16 mouse cellular contexts compared by ENCODE assay signal in the genomic region with DNA sequence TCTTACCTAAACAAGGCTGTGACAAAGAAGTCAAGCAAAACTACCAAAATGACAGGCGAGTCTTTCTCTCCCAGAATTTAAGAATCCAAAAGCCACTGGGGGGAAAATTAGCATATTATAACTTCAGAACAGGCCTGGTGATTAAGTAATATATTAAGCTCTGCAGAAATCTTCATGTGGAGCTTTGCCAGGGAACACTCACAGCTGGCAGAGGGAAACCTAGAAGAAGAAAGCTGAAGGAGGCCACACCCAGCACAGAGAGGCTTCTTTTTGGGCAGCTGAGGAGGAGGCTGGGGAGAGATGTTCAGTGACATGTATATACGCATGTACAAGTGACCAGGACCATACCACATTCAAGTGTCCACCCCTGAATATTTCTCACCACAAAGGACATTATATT.
DNase-seq lines count a peak whose midpoint lies in the region; ATAC-seq and TF ChIP-seq lines count a peak whose summit lies in the region.
"Had no signal": no experiment of that assay in that cellular context is flagged by ENCODE, and none has a peak within 500 bp of the region (broad histone marks: within the 10 kb centered on the region; RNA-seq: fewer than 3 reads in every experiment).

No protein-coding gene starts in this region.

- no peaks in the 10 kb centered on the region for H3K27me3 ChIP-seq in stomach, postnatal 0 days (ENCODE audit: control insufficient read depth, insufficient read depth, low read length)
- H3K27me3 ChIP-seq: hindbrain, embryonic 12.5 days; intestine, embryonic 15.5 days; liver, embryonic 12.5 days; lung, embryonic 15.5 days had no signal

- H3K9ac ChIP-seq in stomach, postnatal 0 days (ENCODE audit: low read length): no peak overlapping the region
- H3K9ac ChIP-seq: hindbrain, embryonic 12.5 days; intestine, embryonic 15.5 days; liver, embryonic 12.5 days; lung, embryonic 15.5 days had no signal

- 58% methylated on average over 2 of the region's 2 CpGs for WGBS in stomach, postnatal 0 days

- DNase-seq in gastrocnemius, adult 2 months: peak; percentile 20
- no peak for DNase-seq in gastrocnemius, adult 8-10 months (ENCODE audit: low spot score in 2 of 2)
- peak; percentile 87 for DNase-seq in kidney, adult 9 months
- no peak for DNase-seq in kidney, postnatal 4 days
- DNase-seq in 3134 (ENCODE audit: extremely low read depth, insufficient read length, low spot score) (peak; percentile 15), adipocyte (ENCODE audit: low spot score) (peak; percentile 72)
- DNase-seq in embryo, embryonic 10 days (ENCODE audit: low spot score): no peak
- no peak for DNase-seq in stomach, postnatal 0 days (ENCODE audit: low spot score)
- DNase-seq: cerebellum, adult 11 months; cerebellum, postnatal 25 days; layer of hippocampus, adult 9-11 months had no signal

- H3K36me3 ChIP-seq in stomach, postnatal 0 days (ENCODE audit: control insufficient read depth, insufficient read depth, low read length): no peaks in the 10 kb centered on the region
- H3K36me3 ChIP-seq: hindbrain, embryonic 12.5 days; intestine, embryonic 15.5 days; liver, embryonic 12.5 days; lung, embryonic 15.5 days had no signal

- intact Hi-C loops in gastrocnemius, adult 2 months (cut with DNase I): no loop called here

- TF ChIP-seq CTCF in gastrocnemius, adult 2 months (IDR thresholded peaks at IDR 0.05): no peak
- TF ChIP-seq CTCF in stomach, postnatal 0 days (IDR thresholded peaks at IDR 0.05; ENCODE audit: low read depth): no peak

- no peak overlapping the region for H3K4me2 ChIP-seq in stomach, postnatal 0 days (replicated peaks; ENCODE audit: low read depth)
- H3K4me2 ChIP-seq: hindbrain, embryonic 12.5 days; intestine, embryonic 15.5 days; liver, embryonic 12.5 days; lung, embryonic 15.5 days had no signal

- no peak overlapping the region for H3K27ac ChIP-seq in gastrocnemius, adult 2 months
- no peak overlapping the region for H3K27ac ChIP-seq in stomach, postnatal 0 days (replicated peaks)
- H3K27ac ChIP-seq: hindbrain, embryonic 12.5 days; intestine, embryonic 15.5 days; liver, embryonic 12.5 days; lung, embryonic 15.5 days had no signal

- no peak for ATAC-seq in stomach, postnatal 0 days (ENCODE audit: low FRiP score, low TSS enrichment)
- ATAC-seq: intestine, embryonic 15.5 days; liver, embryonic 12.5 days; midbrain, embryonic 16.5 days had no signal

- no peaks in the 10 kb centered on the region for H3K4me1 ChIP-seq in stomach, postnatal 0 days (replicated peaks; ENCODE audit: control insufficient read depth, insufficient read depth)
- H3K4me1 ChIP-seq: liver, embryonic 12.5 days had no signal

- H3K4me3 ChIP-seq in gastrocnemius, adult 2 months: no peak overlapping the region
- no peak overlapping the region for H3K4me3 ChIP-seq in stomach, postnatal 0 days (ENCODE audit: low read depth, low read length)
- H3K4me3 ChIP-seq: hindbrain, embryonic 12.5 days; intestine, embryonic 15.5 days; liver, embryonic 12.5 days; lung, embryonic 15.5 days had no signal

- no peaks in the 10 kb centered on the region for H3K9me3 ChIP-seq in stomach, postnatal 0 days (ENCODE audit: control insufficient read depth, low read length)
- H3K9me3 ChIP-seq: hindbrain, embryonic 12.5 days; intestine, embryonic 15.5 days; liver, embryonic 12.5 days; lung, embryonic 15.5 days had no signal

- TF ChIP-seq EP300 in stomach, postnatal 0 days (optimal IDR thresholded peaks at IDR 0.05): no peak

Comparison
In these comparisons a context has a peak if more than half of its experiments do, and no peak if none do; other contexts are left out.
1. DNase-seq: peak in gastrocnemius, adult 2 months (single experiment), kidney, adult 9 months (single experiment), 3134 (single experiment) and adipocyte (single experiment); none in gastrocnemius, adult 8-10 months (0 of 2), kidney, postnatal 4 days (0 of 2), embryo, embryonic 10 days (single experiment) and stomach, postnatal 0 days (single experiment).